Mouse (Mus musculus): ENCODE measurements at regions not wholly inside any gene's neighbourhood (a gene's known extent, or its start where the extent isn't known, plus 50 kb on each side); places are given as distances from the start of the nearest gene placed in this dataset.

DNA sequence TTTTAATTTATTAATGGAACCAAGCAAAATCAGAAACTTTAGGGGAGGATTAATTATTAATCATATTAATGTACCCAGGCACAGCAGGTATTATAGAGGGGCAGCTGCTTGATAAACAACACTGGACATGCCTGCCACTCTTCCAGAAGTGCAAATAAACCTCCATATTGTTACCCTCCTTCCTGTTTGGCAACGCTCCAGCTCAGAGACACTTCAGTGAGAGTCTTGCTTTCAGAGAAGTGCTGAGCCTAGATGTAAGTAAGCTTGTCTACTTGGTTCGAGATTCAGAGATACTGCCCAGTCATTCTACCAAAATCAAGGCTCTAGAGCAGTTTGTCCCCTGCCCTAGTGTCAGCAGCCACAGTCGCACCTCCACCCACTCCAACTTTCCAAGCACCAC lies 56.7 kb upstream of the Dusp10 start:
- WGBS, result 65% methylated on average over 3 of the region's 3 CpGs
- H3K36me3 ChIP-seq (ENCODE audit: control insufficient read depth, insufficient read depth, low read length), result no peaks in the 10 kb centered on the region

DNA sequence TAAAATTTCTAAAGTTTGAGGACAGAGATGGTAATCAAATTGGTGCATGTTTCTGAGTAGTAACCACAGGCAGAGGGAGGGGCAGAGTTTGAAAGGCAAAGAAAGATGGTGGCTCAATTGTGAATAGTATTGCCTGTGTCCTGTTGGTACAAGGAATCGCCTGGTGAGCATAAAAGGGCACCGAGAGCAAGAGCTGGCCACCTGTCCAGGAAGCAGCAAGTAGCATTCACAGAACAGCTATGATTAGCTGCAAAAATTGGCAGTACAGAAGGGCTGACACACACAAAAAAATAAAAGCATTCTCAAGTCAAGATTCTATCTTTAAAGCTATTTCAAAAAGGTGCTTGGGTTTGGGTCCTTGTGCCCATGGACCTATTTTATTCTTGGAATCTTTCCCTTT lies 51.7 kb upstream of the Dusp10 start:
- no peak for ATAC-seq
- 76% methylated on average over 2 of the region's 2 CpGs for WGBS
- H3K9me3 ChIP-seq (ENCODE audit: control insufficient read depth, low read length), result no peaks in the 10 kb centered on the region
- no peak overlapping the region for H3K4me3 ChIP-seq (ENCODE audit: low read length)
- H3K36me3 ChIP-seq (ENCODE audit: control insufficient read depth, insufficient read depth, low read length), result no peaks in the 10 kb centered on the region
- no peak overlapping the region for H3K9ac ChIP-seq (ENCODE audit: low read depth, low read length)
- H3K4me2 ChIP-seq (ENCODE audit: low read depth, low read length), result no peak overlapping the region
- no peak overlapping the region for H3K27ac ChIP-seq (ENCODE audit: low read length)
- no peaks in the 10 kb centered on the region for H3K27me3 ChIP-seq (replicated peaks; ENCODE audit: control insufficient read depth, insufficient read depth, low read length)
- no peaks in the 10 kb centered on the region for H3K4me1 ChIP-seq (ENCODE audit: control insufficient read depth, insufficient read depth, low read length)

More for the DNA sequence above, 56.7 kb upstream of the Dusp10 start:
- Histone ChIP-seq H3K4me2 (ENCODE audit: low read depth, low read length) (no peak overlapping the region), H3K9ac (ENCODE audit: low read depth, low read length) (no peak overlapping the region), H3K4me3 (ENCODE audit: low read length) (no peak overlapping the region), H3K4me1 (ENCODE audit: control insufficient read depth, insufficient read depth, low read length) (no peaks in the 10 kb centered on the region), H3K27me3 (replicated peaks; ENCODE audit: control insufficient read depth, insufficient read depth, low read length) (no peaks in the 10 kb centered on the region), H3K9me3 (ENCODE audit: control insufficient read depth, low read length) (no peaks in the 10 kb centered on the region), H3K27ac (ENCODE audit: low read length) (no peak overlapping the region)
- no peak for ATAC-seq

DNA sequence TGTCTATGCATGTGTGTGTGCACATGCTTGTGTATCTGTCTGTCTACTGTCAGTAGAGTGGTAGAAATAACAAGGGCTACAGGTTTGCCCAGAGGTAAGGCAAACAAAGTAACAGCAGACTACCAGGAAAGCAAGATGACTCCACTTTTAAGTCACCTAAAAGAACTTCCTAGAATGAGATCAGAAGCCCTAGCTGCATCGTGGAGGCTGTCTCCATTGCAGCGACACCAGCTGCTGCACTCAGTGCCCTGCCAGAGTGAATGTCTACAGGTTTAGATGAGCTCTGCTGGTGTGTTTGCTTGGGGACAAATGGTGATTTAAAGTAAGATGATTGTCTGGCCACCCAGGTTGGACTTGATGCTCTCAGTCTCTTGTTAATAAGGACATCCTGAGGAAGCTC lies 50.6 kb upstream of the Dusp10 start:
- Histone ChIP-seq H3K4me2 (ENCODE audit: low read depth, low read length) (no peak overlapping the region), H3K27me3 (replicated peaks; ENCODE audit: control insufficient read depth, insufficient read depth, low read length) (no peaks in the 10 kb centered on the region), H3K9me3 (ENCODE audit: control insufficient read depth, low read length) (no peaks in the 10 kb centered on the region), H3K36me3 (ENCODE audit: control insufficient read depth, insufficient read depth, low read length) (no peaks in the 10 kb centered on the region), H3K27ac (ENCODE audit: low read length) (no peak overlapping the region), H3K4me1 (ENCODE audit: control insufficient read depth, insufficient read depth, low read length) (no peaks in the 10 kb centered on the region), H3K9ac (ENCODE audit: low read depth, low read length) (no peak overlapping the region), H3K4me3 (ENCODE audit: low read length) (no peak overlapping the region)
- no peak for ATAC-seq
- WGBS, result 86% methylated on average over 2 of the region's 2 CpGs

DNA sequence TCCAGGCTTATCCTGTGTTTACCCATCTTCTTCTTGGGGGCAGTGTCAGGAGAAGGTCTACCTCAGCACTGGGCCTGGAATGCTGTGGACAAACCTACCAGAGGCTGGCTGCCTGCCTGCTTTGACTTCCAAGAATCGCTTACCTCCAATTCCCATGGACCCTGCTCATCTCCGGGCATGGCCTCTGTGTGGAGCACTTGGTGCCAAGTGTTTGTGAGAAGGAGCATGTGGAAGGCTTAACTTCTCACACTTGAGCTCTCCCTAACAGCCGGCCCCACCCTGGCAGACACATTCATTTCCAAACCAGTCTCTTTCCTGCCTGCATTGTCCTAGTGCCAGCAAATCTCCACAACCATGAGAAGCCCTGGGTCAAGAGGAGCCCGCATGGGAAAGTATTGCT lies 49.8 kb upstream of the Dusp10 start:
- Histone ChIP-seq H3K4me3 (ENCODE audit: low read length) (no peak overlapping the region), H3K27me3 (replicated peaks; ENCODE audit: control insufficient read depth, insufficient read depth, low read length) (no peaks in the 10 kb centered on the region), H3K9ac (ENCODE audit: low read depth, low read length) (no peak overlapping the region), H3K4me1 (ENCODE audit: control insufficient read depth, insufficient read depth, low read length) (no peaks in the 10 kb centered on the region), H3K9me3 (ENCODE audit: control insufficient read depth, low read length) (no peaks in the 10 kb centered on the region), H3K36me3 (ENCODE audit: control insufficient read depth, insufficient read depth, low read length) (no peaks in the 10 kb centered on the region), H3K4me2 (ENCODE audit: low read depth, low read length) (no peak overlapping the region), H3K27ac (ENCODE audit: low read length) (no peak overlapping the region)
- ATAC-seq, result no peak
- 88% methylated on average over 4 of the region's 4 CpGs for WGBS

All from intestine, embryonic 16.5 days (tissue).